Mouse (Mus musculus) macrophage (primary cell): ENCODE measurements around the gene Hist1h2bf. TPM values are rescaled to one million over a fixed set of nuclear protein-coding genes. Genes with fewer than 3 reads are reported as not detected.
"Not testable (repeated sequence)": the region's sequence is repeated elsewhere in the genome, so short reads cannot be mapped to it uniquely, and the experiment has no call there.

Experiments used
- H3K27ac ChIP-seq: fragments of 350-480 bp; formaldehyde crosslinking; 2 replicates; pipeline ENCODE4 v1.9.0; 2021
- H3K36me3 ChIP-seq: fragments of 350-480 bp; formaldehyde crosslinking; 2 replicates; pipeline ENCODE4 v1.9.0; 2021; ENCODE audit errors: inconsistent target
- H3K4me3 ChIP-seq: fragments of 350-480 bp; formaldehyde crosslinking; 2 replicates; pipeline ENCODE4 v1.9.0; 2021; ENCODE audit errors: inconsistent target
- H3K79me2 ChIP-seq: fragments of 350-480 bp; formaldehyde crosslinking; 2 replicates; pipeline ENCODE4 v1.9.0; 2021; ENCODE audit errors: inconsistent target
- WGBS: methylation state at CpG from one replicate; pipeline ENCODE4 v1.1.7; 2026; ENCODE audit warnings: inconsistent platforms; ENCODE audit not compliant: missing documents; 5-methylcytosine and 5-hydroxymethylcytosine counted together
- polyA plus RNA-seq: library from polyadenylated mRNA; stranded (reverse); fragments of 250-400 nt; gene quantifications from 3 replicates; pipeline ENCODE4 v1.2.4, GENCODE M21; 2018; ENCODE audit warnings: inconsistent platforms

Hist1h2bf gene
- polyA plus RNA-seq, 1 experiment from 2014 or later: not detected

DNA sequence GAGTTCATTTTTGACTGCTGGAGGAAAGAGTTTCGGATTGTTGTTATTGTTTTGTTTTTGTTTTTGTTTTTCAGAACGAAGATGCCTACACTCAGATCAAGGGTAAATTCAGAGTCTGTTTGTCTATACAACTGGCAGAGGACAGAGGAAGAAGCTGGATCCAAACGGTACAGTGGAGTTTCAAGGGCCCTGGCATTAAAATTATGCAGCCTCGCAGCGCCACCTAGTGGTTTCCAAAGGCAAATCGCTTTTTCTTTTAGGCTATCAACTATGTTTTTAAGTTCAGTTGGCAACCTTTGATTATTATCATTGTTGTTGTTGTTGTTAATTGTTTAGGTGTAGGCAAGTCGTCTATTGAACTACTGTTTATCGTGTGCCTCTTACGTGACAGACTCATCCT lies 24.0 kb upstream of the Hist1h2bf start:
- Histone ChIP-seq H3K27ac (no peak overlapping the region), H3K4me3 (no peak overlapping the region), H3K36me3 (no peaks in the 10 kb centered on the region), H3K79me2 (no peaks in the 10 kb centered on the region)
- 9% methylated on average over 9 of the region's 9 CpGs for WGBS

DNA sequence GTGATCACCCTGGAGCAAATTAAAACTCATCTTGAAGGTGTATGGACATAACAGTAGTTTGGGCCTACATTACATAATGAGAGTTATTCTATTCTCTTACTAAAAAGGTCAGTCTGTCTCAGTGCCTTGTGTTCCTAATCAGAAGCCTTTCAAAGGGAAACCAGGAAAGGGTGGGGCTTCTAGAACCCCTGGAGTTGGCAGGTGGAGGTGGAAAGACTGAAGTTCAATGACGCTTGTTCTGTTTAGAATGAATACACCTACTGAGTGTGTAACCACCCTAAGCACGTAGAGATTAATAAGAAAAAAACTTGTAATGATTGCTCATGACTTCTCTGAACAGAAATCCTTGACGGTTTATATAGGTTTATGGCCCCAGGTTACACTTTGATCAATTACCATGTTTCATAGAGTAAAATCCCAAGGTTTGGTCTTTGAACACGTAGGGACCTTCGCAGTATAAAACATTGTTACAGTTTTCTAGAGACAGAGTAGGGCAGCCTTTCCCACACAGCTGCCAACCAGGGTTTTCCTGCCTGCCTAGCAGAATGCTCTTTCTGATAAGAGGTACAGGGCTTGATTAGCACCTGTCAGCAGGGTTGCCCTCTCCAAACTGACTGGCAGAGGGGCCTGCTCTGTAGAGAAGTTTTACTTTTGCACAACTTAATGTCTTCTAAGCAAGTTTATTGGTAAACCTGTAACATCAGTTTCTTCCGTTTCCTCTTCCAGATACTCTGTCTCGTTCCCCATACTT lies 21.8 kb upstream of the Hist1h2bf start:
- H3K36me3 ChIP-seq: no peaks in the 10 kb centered on the region
- no peak overlapping the region for H3K27ac ChIP-seq
- no peak overlapping the region for H3K4me3 ChIP-seq
- 95% methylated on average over 7 of the region's 7 CpGs for WGBS
- H3K79me2 ChIP-seq: no peaks in the 10 kb centered on the region

DNA sequence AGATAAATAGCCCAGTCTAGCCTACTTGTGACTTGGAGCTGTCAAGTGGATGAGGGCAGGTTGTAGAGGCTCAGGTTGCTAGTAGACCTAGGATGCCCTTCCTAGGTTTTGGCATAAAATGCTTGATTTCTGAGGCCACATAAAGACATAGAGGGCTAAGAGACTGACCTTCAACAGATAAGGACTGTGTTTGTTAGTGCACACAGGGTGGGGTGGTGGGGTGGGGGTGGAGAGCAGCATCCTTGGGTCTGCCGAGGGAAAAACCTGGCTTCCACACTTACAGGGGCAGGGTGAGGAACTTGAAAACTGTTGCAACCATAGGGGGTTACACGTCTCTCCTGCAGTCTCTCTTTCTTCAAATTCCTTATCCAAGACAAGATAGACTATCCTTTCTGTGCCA lies 21.2 kb upstream of the Hist1h2bf start:
- Histone ChIP-seq H3K79me2 (no peaks in the 10 kb centered on the region), H3K27ac (no peak overlapping the region), H3K4me3 (no peak overlapping the region), H3K36me3 (no peaks in the 10 kb centered on the region)
- 79% methylated on average over 2 of the region's 2 CpGs for WGBS

DNA sequence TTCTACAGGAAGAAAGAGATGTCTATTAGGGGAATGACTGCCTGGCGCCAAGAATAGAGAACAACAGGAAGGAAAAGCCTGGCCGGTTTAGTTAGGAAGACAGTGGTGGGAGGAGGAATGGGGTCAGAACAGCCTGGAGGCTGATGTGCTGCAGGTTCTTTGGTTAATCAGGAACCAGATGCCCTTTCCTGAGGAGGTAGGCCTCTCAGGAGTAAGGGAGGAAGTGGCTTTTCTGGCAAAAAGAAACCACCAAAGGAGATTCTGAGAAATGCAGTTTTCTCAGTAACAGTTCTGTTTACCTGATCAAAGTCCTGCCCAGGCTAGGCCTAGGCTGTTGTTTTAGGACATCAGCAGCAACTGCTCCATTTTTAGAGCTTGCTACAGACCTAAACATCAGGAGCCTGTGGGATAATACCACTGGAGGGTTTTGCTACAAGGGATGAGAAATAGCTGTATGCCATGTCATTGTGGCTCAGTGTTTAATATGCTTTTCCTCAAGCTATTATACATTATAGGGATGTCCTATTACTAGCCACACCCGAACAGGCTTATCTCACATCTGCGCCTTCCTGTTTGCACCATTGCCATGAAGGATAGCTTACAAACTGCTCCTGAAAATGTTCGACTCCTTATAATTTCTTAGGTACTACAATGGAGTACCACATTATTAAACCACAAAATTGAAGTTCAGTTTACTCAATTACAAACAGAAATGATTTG lies 19.2 kb upstream of the Hist1h2bf start:
- no peak overlapping the region for H3K27ac ChIP-seq
- H3K4me3 ChIP-seq: no peak overlapping the region
- no peaks in the 10 kb centered on the region for H3K79me2 ChIP-seq
- no peaks in the 10 kb centered on the region for H3K36me3 ChIP-seq
- WGBS: 33% methylated on average over 5 of the region's 5 CpGs

DNA sequence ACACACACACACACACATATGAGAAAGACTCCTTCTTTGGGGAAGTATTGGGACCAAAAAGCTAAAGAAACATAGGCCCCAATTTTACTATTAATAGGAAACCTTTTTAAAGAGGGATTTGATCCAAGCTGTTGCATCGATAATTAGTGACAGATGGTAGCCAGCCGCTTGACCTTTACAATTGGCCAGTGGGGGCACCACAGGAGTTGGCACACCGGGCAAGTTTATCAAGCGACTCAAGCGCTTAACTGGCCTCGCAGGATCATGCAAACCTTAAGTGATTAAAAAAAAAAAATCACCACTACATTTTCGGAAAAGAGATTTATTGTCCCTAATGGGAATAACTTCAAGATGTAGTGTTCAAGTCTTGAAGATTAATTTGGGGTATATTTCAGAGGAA lies 18.6 kb upstream of the Hist1h2bf start:
- Histone ChIP-seq H3K36me3 (no peaks in the 10 kb centered on the region), H3K4me3 (no peak overlapping the region), H3K27ac (no peak overlapping the region), H3K79me2 (no peaks in the 10 kb centered on the region)
- 83% methylated on average over 7 of the region's 7 CpGs for WGBS

DNA sequence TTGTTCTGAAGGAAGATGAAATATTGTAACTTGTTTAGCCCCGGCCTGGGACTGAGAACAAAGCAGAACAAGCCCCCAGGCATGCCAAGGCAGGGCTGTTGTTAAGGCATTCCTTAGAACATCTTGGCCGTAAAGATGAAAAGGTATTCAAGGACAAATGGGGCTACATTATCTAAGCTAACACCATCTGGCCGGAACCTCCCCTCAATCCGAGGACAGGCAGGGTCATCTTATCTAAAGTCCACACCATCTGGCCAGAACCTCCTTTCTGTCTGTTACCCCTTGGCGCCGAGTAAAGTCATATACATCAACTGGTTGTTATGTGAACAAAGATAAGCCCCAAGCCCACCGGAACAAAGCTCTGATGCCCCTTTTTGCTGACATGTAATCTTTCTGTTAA lies 17.9 kb upstream of the Hist1h2bf start:
- H3K4me3 ChIP-seq, H3K27ac ChIP-seq, H3K79me2 ChIP-seq, H3K36me3 ChIP-seq: not testable (repeated sequence)
- 97% methylated on average over 5 of the region's 7 CpGs for WGBS

DNA sequence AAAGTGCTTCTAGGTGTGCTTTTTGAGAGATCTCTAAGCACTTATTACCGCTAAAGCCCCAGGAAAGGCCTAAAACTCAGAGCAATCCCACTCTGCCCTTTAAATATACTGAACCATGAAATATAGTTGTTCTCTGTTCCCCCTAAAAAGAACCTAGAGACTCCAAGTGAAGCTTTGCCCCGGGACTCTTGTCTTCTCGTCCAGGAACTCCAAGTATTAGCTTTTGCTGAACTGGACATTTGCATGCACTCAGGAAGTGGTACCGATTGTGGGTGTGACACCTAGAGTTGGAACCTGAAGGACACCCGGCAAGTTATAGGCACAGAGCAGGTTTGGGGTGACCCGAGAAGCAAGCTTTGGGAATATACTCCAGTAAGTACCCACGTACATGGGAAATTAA lies 17.2 kb upstream of the Hist1h2bf start:
- H3K36me3 ChIP-seq: no peaks in the 10 kb centered on the region
- H3K79me2 ChIP-seq: no peaks in the 10 kb centered on the region
- H3K4me3 ChIP-seq: no peak overlapping the region
- no peak overlapping the region for H3K27ac ChIP-seq
- WGBS: 92% methylated on average over 7 of the region's 7 CpGs

DNA sequence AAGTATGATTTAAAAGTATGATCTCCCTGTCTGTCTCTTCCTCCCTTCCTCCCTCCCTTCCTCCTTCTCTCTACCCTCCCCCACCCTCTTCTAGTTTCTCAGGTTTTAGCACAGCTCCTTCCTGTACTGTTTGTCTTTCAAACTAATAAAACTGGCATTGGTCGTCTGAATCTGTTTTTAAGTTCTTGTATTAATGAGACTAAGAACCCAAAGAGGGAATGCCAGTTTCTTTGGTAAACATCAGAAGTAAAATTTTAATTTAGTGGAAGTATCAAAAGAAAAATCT lies 12.9 kb upstream of the Hist1h2bf start:
- Histone ChIP-seq H3K27ac (peak overlapping the region; percentile 81), H3K4me3 (peak overlapping the region; percentile 43), H3K36me3 (no peaks in the 10 kb centered on the region), H3K79me2 (no peaks in the 10 kb centered on the region)
- no CpG with 5 or more reads among the region's 1 CpGs for WGBS

DNA sequence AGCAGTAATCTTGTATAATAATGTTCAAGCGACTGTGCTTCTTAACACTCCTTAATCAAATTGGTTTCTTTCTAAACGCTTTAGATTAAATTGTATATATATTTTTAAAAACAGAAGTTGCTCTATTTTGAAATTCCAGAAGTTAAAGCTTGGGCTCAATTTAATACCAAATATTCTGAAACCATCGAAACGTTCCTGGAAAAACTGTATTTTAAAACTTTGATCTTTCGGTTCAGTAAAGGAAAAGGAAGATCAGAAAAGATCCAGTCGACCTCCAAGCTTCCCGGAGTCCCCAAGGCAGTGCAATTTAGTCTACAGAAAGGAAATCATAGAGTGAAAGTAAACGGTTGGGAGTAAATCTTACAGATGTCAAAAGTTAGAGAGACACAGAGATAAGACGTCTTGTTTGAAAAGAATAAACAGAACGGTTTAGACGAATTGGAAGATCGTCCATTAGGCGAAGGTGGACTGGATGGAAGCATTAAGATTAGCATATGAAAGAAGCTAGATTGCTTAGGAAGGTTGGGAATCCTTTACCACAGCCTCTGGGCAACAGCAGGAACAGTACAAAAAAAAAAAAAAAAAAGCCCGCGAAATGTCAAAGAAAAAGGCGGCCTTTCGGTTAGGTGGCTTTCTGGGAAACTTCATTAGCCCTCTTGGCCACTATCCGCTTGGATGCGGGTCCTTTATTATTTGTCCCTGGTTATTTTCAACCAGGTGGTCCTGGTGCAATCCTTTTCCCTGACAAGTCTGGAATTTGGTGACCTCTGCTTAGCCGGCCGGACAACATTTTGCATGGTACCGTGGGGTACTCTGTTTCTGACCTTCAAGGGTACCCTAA lies 12.3 kb upstream of the Hist1h2bf start:
- H3K79me2 ChIP-seq: no peaks in the 10 kb centered on the region
- peak overlapping the region; percentile 43 for H3K4me3 ChIP-seq
- 6% methylated on average over 22 of the region's 22 CpGs for WGBS
- peak overlapping the region; percentile 81 for H3K27ac ChIP-seq
- no peaks in the 10 kb centered on the region for H3K36me3 ChIP-seq

DNA sequence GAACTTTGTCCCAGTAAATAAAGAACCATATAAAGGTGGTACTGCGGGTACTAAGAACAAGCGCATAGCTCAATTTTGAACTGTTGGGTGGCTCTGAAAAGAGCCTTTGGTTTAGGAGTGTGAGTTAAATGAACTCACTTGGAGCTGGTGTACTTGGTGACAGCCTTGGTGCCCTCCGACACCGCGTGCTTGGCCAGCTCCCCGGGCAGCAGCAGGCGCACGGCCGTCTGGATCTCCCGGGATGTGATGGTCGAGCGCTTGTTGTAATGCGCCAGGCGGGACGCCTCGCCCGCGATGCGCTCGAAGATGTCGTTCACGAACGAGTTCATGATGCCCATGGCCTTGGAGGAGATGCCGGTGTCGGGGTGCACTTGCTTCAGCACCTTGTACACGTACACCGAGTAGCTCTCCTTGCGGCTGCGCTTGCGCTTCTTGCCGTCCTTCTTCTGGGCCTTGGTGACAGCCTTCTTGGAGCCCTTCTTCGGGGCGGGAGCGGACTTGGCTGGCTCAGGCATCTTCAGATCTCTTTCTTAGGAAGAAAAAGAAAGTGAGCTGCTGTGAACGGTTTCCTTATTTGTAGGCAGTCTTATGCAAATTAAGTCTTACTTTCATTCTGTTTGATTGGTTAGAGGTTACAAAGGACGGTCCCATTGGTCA lies 11.6 kb upstream of the Hist1h2bf start:
- H3K79me2 ChIP-seq, H3K36me3 ChIP-seq: not testable (repeated sequence)
- H3K4me3 ChIP-seq: peak overlapping the region; percentile 43
- H3K27ac ChIP-seq: peak overlapping the region; percentile 88
- 0% methylated on average over 7 of the region's 36 CpGs for WGBS

DNA sequence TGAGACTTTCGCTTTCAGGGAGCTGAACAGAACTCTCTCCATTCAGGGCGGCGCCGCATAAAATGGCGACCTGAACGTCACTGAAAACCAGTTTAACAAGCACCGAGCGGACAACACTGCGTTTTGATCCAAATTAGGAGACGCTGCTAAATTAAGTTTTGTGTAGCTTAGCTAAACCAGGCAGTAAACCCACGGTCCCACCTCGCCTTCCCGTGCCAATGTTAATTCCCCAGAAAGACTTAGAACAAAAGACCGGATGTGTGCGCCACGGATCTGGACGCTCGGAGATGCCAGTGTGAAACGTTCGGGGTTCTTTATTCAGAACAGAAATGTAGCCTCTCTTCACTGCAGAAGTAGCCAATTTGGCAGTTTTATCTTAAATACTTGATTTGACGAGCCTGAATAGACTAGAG lies 11.0 kb upstream of the Hist1h2bf start:
- H3K36me3 ChIP-seq: no peaks in the 10 kb centered on the region
- peak overlapping the region; percentile 88 for H3K27ac ChIP-seq
- H3K79me2 ChIP-seq: no peaks in the 10 kb centered on the region
- H3K4me3 ChIP-seq: peak overlapping the region; percentile 43
- under 1% methylated on average over 21 of the region's 21 CpGs for WGBS

DNA sequence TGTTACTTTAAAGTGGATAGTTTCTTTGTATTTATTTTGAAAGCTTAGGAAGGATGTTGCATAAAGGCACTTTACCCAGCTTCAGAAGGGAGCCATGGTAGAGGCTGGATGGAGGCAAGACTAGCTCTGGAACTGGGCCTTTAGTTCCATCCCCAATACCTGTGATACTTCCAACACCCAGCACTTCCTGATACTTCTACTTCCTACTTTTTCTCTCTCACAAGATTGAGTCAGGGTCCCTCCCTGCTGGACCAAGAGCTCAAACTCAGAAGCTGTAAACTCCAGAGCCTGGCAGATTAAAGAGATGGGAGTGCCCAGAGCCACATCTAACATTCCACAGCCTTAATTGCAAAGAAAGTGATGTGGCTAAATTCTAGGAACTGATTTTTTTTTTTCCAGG lies 10.3 kb upstream of the Hist1h2bf start:
- H3K79me2 ChIP-seq: no peaks in the 10 kb centered on the region
- peak overlapping the region; percentile 43 for H3K4me3 ChIP-seq
- H3K27ac ChIP-seq: peak overlapping the region; percentile 88
- no peaks in the 10 kb centered on the region for H3K36me3 ChIP-seq

DNA sequence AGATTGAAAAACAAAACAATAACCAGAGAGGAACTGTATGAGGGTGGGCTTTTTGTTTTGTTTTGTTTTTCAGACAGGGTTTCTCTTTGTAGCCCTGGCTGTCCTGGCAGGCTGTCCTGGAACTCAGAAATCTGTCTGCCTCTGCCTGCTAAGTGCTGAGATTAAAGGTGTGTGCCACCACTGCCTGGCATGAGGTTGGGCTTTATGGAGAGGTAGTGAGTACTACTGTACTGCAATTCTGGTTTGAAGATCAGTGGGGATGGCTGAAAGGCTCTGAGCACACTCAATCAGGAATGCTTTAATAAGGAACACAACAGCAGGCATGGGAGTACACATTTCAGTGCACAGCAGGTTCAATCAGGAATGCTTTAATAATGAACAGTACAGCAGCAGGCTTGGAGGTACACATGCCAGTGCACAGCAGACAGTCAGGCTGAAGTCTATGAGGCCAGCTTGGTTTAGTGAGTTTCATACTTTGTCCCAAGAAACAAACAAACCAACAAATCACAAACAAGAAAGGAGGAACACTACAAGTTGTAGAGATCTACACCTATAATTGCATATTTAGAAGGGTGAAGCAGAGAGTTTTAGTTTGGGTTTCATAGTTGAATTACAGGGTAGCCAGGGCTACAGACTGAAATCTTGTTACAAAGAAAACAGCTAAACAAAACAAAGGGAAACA lies 9.5 kb upstream of the Hist1h2bf start:
- H3K4me3 ChIP-seq: no peak overlapping the region
- H3K27ac ChIP-seq: peak overlapping the region; percentile 88

More for the DNA sequence above, 9.5 kb upstream of the Hist1h2bf start:
- Histone ChIP-seq H3K36me3 (no peaks in the 10 kb centered on the region), H3K79me2 (no peaks in the 10 kb centered on the region)
